Mouse (Mus musculus) stomach, adult 2 months (tissue): ENCODE measurements around the gene Tnip3. TPM values are rescaled to one million over a fixed set of nuclear protein-coding genes. Genes with fewer than 3 reads are reported as not detected.

ENCODE experiments used
- polyA plus RNA-seq: library from polyadenylated mRNA; depleted of rRNA; stranded (reverse); fragments of >200 nt; gene quantifications from 2 replicates; pipeline ENCODE4 v1.2.3, GENCODE M21; 2012; rRNA removed

Tnip3 gene
- polyA plus RNA-seq = 0.08 and 0.27 TPM in 2 replicates

GRCm38 (mm10) chr6:65525192-65525591, at the start of gene Tnip3:
Gene Tnip3 (plus strand): TSS chr6:65525313.

GRCm38 (mm10) chr6:65671451-65671850, 146.3 kb downstream of the Tnip3 start, which contains the start of gene Ndnf:
Gene Ndnf (plus strand): TSS chr6:65671590.

Other genes with a start within 250 kb of the Tnip3 start
- gene C130060K24Rik, start 144.2 kb upstream of the Tnip3 start, polyA plus RNA-seq = 0.80 TPM in 1 of 2 replicates, not detected in the other
- gene Ndnf, start 146.3 kb downstream of the Tnip3 start, polyA plus RNA-seq = 1.1 and 1.5 TPM in 2 replicates